Mouse (Mus musculus): ENCODE measurements around the gene S100z. TPM values are rescaled to one million over a fixed set of nuclear protein-coding genes. Genes with fewer than 3 reads are reported as not detected.

S100z gene
- total RNA-seq, 2 experiments from 2014 or later: not detected

DNA sequence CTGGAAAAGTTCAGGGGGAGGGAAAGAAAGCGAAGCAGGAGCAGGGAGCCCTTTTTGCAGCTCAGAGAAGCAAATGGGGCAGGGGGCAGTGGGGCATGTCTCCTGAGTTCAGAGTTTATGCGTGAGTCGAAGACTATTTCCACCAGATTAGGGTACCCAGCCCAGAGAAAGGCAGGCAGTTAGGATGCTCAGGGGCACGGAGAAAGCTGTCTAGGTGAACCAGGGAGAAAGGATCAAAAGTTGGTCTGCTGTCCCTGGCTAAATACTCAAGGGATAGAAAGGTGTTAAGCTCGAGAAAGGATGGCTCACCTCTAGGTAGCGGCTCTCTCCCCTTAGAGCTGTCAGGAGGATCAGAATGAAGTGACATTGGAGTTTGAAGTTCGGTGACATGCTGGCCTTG is 34.2 kb downstream of the S100z start:
- no peak for DNase-seq

DNA sequence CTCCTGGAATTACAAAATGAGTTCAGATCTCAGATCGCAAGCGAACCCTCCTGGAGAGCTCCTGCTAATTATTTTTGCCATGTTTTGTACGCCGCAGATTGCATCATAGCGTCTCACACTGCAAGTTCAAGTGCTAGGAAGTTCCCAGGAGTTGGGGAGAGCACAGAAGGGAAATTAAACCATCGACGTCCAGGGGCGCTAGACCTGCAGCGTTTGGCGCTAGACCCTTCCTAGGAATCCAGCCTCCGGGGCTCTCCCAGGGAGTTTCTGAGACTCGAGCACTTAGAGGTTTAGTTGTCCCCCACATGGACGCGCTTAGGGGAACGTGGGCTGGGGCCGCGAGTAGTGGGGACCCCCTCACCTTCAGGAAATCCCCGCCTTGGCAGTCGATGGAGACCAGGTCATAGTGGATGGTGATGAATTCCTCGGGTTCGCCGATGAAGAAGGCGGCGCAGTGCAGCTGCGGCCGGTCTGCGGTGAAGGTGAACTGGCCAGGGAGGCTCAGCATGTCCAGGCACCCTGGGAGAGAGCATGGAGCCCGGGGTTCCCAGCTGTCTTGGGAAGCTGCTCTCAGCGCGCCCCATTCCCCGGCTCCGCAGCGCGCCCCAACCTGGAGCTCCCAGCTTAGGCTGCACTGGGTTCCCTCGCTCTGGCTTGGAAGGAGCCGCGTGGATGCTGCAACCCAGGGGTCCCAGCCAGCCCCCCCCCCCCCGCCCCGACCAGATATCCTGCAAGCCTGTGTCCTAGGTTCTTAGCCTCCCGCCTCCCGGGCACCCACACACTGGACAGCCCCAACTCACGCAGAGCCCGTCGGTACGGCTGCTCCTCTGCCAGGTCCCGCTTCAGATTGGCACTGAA is 34.9 kb downstream of the S100z start:
- DNase-seq: no peak

DNA sequence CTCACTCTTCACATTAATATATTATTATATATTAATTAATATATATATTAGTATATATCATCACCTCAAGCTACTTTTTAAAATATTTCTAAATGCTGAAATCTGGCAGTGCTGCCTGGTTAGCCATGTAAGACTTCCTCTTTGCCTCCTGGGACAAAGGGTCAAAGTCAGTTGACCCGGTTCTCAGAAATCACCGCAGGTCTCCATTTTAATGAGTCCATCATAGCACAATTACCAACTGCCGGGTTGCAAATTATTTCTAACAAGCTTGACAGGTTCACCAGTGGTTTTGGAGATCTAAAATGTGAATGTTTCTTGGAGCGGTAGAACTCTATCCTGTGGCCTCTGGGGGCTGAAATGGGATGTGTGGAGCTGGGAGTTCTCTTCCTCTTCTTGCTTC is 35.6 kb downstream of the S100z start:
- no peak for DNase-seq

DNA sequence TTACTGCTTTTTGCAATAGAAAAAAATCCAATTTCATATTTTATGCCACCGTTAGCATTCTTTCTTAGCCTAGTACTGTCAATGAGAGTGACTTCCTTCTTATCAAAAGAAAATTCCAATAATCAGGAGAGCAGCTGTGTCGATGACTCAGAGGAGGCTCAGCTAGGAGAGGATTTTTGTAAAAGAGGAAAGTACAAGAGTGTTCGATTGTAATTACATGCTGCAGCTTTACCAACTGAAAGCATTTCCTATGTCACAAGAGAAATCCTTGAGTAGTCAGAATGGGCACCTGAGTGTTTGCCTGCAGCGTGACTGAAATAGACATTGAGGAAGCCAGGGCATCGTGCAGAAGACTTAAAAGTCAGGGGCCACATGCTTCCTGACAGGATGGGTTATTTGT is 39.0 kb downstream of the S100z start:
- no peak for DNase-seq

DNA sequence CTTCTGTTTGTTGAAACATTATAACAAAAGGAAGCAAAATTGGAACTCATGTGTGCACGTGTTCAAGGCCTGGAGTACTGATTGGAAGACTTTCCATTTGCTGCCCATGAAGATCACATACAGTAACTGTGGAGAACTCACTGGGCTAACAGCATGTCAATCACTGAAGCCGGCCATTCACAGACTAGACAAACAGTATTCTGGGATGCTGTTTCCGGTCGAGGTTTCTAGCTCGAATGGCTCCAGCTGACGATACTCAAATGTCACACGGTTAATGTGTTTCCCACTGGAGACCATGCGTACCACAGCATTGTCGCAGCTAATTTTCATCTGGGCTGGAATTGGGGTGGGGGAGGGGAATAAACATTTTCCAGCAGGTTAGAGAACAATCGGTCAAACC is 46.8 kb downstream of the S100z start:
- DNase-seq: no peak

DNA sequence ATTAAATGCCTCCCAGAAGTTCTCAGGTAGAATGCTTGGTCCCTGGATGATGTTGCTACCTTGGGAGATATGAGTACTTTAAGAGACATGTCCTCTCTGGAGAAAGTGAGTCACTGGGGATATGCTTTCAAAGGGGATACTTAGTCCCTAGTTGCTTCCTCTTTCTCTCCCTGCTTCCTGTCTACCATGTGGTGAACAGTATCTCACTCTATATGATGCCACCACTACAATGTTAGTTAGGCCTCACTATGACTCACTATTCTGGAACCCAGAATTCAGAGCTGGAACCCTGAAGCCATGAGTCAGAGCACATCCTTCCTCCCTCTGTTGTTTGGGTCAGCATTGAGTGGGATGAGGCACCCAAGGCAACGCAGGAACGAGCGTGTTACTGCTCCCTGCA is 51.0 kb downstream of the S100z start:
- DNase-seq: no peak

Other genes starting within 250 kb of the S100z start
- gene Pde8b, start 228.4 kb downstream of the S100z start, total RNA-seq (2021): 10 to 100 TPM; 97.2 to 99.8 TPM
- 10 to 100 TPM; 11.9 to 14.8 TPM for gene Zbed3, start 155.1 kb downstream of the S100z start, total RNA-seq (2021)
- gene Aggf1, start 103.4 kb downstream of the S100z start, total RNA-seq (2021): 10 to 100 TPM; 49.3 to 49.7 TPM
- 10 to 100 TPM; 18.8 to 24.6 TPM for gene Crhbp, start 33.8 kb downstream of the S100z start, total RNA-seq (2021)
- gene F2rl1, start 46.5 kb upstream of the S100z start, total RNA-seq (2021): under 1 TPM in 1 of 2 experiments, not detected in 1; 0.30 TPM
- 1 to 10 TPM; 4.9 to 5.6 TPM for gene F2r, start 139.8 kb upstream of the S100z start, total RNA-seq (2021)
- under 1 TPM; 0.20 to 0.27 TPM for gene F2rl2, start 218.1 kb upstream of the S100z start, total RNA-seq (2021)